Mouse (Mus musculus): ENCODE results near the gene Gal3st1. TPM values are rescaled to one million over a fixed set of nuclear protein-coding genes. Genes with fewer than 3 reads are reported as not detected.

Gene Gal3st1
- polyA plus RNA-seq, 1 experiment, result 52.0 TPM

GRCm38 (mm10) chr11:4029343-4029742 lies 45.9 kb downstream of the Gal3st1 start:
- Histone ChIP-seq H3K4me1 (ENCODE audit: control insufficient read depth, insufficient read depth, low read length) (no peaks in the 10 kb centered on the region), H3K27ac (ENCODE audit: insufficient read depth, low read length) (no peak overlapping the region), H3K4me3 (replicated peaks; ENCODE audit: insufficient read depth, low read depth, low read length) (no peak overlapping the region), H3K27me3 (ENCODE audit: control insufficient read depth, insufficient read depth, low read length) (no peaks in the 10 kb centered on the region)
- WGBS, result 66% methylated on average over 4 of the region's 4 CpGs
- no peak for DNase-seq
- TF ChIP-seq POLR2A (IDR thresholded peaks at IDR 0.05; ENCODE audit: borderline replicate concordance, insufficient read depth, low read length) (no peak), CTCF (IDR thresholded peaks at IDR 0.05; ENCODE audit: borderline replicate concordance, insufficient read depth, low read depth, low read length) (no peak)

GRCm38 (mm10) chr11:4031126-4031941 lies 47.9 kb downstream of the Gal3st1 start, which contains the start of gene Sec14l4:
TSS of gene Sec14l4 (plus strand) at chr11:4031462.
- Histone ChIP-seq H3K27me3 (ENCODE audit: control insufficient read depth, insufficient read depth, low read length) (no peaks in the 10 kb centered on the region), H3K4me1 (ENCODE audit: control insufficient read depth, insufficient read depth, low read length) (no peaks in the 10 kb centered on the region), H3K4me3 (replicated peaks; ENCODE audit: insufficient read depth, low read depth, low read length) (no peak within 1 kb of the TSS), H3K27ac (ENCODE audit: insufficient read depth, low read length) (no peak within 1 kb of the TSS)
- 49% methylated on average over 16 of the region's 16 CpGs for WGBS
- DNase-seq, result no peak
- TF ChIP-seq CTCF (IDR thresholded peaks at IDR 0.05; ENCODE audit: borderline replicate concordance, insufficient read depth, low read depth, low read length), result no peak
- no peak for TF ChIP-seq POLR2A (IDR thresholded peaks at IDR 0.05; ENCODE audit: borderline replicate concordance, insufficient read depth, low read length)

- 38% methylated on average over 12 of the region's 12 CpGs for WGBS
Observed at GRCm38 (mm10) chr11:4031961-4032360, 48.5 kb downstream of the Gal3st1 start.

GRCm38 (mm10) chr11:4033471-4033870 lies 50.0 kb downstream of the Gal3st1 start:
- DNase-seq, result no peak
- no peak overlapping the region for H3K27ac ChIP-seq (ENCODE audit: insufficient read depth, low read length)
- TF ChIP-seq POLR2A (IDR thresholded peaks at IDR 0.05; ENCODE audit: borderline replicate concordance, insufficient read depth, low read length) (no peak), CTCF (IDR thresholded peaks at IDR 0.05; ENCODE audit: borderline replicate concordance, insufficient read depth, low read depth, low read length) (no peak)
- whole genome bisulfite sequencing, result 70% methylated on average over 7 of the region's 7 CpGs
- no peaks in the 10 kb centered on the region for H3K27me3 ChIP-seq (ENCODE audit: control insufficient read depth, insufficient read depth, low read length)
- no peaks in the 10 kb centered on the region for H3K4me1 ChIP-seq (ENCODE audit: control insufficient read depth, insufficient read depth, low read length)
- H3K4me3 ChIP-seq (replicated peaks; ENCODE audit: insufficient read depth, low read depth, low read length), result no peak overlapping the region

More at GRCm38 (mm10) chr11:4031961-4032360, 48.5 kb downstream of the Gal3st1 start:
- Histone ChIP-seq H3K4me1 (ENCODE audit: control insufficient read depth, insufficient read depth, low read length) (no peaks in the 10 kb centered on the region), H3K27ac (ENCODE audit: insufficient read depth, low read length) (no peak overlapping the region), H3K27me3 (ENCODE audit: control insufficient read depth, insufficient read depth, low read length) (no peaks in the 10 kb centered on the region), H3K4me3 (replicated peaks; ENCODE audit: insufficient read depth, low read depth, low read length) (no peak overlapping the region)
- no peak for TF ChIP-seq POLR2A (IDR thresholded peaks at IDR 0.05; ENCODE audit: borderline replicate concordance, insufficient read depth, low read length)
- TF ChIP-seq CTCF (IDR thresholded peaks at IDR 0.05; ENCODE audit: borderline replicate concordance, insufficient read depth, low read depth, low read length), result no peak
- no peak for DNase-seq

GRCm38 (mm10) chr11:4034169-4034568 lies 50.7 kb downstream of the Gal3st1 start:
- 94% methylated on average over 4 of the region's 4 CpGs for WGBS
- DNase-seq, result no peak
- no peaks in the 10 kb centered on the region for H3K4me1 ChIP-seq (ENCODE audit: control insufficient read depth, insufficient read depth, low read length)
- H3K27me3 ChIP-seq (ENCODE audit: control insufficient read depth, insufficient read depth, low read length), result no peaks in the 10 kb centered on the region
- no peak for TF ChIP-seq POLR2A (IDR thresholded peaks at IDR 0.05; ENCODE audit: borderline replicate concordance, insufficient read depth, low read length)
- no peak for TF ChIP-seq CTCF (IDR thresholded peaks at IDR 0.05; ENCODE audit: borderline replicate concordance, insufficient read depth, low read depth, low read length)
- H3K4me3 ChIP-seq (replicated peaks; ENCODE audit: insufficient read depth, low read depth, low read length), result no peak overlapping the region
- no peak overlapping the region for H3K27ac ChIP-seq (ENCODE audit: insufficient read depth, low read length)

- Histone ChIP-seq H3K27me3 (ENCODE audit: control insufficient read depth, insufficient read depth, low read length) (no peaks in the 10 kb centered on the region), H3K4me3 (replicated peaks; ENCODE audit: insufficient read depth, low read depth, low read length) (no peak overlapping the region), H3K27ac (ENCODE audit: insufficient read depth, low read length) (no peak overlapping the region), H3K4me1 (ENCODE audit: control insufficient read depth, insufficient read depth, low read length) (no peaks in the 10 kb centered on the region)
- 71% methylated on average over 18 of the region's 18 CpGs for WGBS
- DNase-seq, result no peak
- TF ChIP-seq CTCF (IDR thresholded peaks at IDR 0.05; ENCODE audit: borderline replicate concordance, insufficient read depth, low read depth, low read length), result no peak
- TF ChIP-seq POLR2A (IDR thresholded peaks at IDR 0.05; ENCODE audit: borderline replicate concordance, insufficient read depth, low read length), result no peak
Observed at GRCm38 (mm10) chr11:4035116-4035892, 51.9 kb downstream of the Gal3st1 start.

GRCm38 (mm10) chr11:4035916-4036315 lies 52.5 kb downstream of the Gal3st1 start:
- DNase-seq, result no peak
- no peak overlapping the region for H3K27ac ChIP-seq (ENCODE audit: insufficient read depth, low read length)
- TF ChIP-seq POLR2A (IDR thresholded peaks at IDR 0.05; ENCODE audit: borderline replicate concordance, insufficient read depth, low read length), result no peak
- TF ChIP-seq CTCF (IDR thresholded peaks at IDR 0.05; ENCODE audit: borderline replicate concordance, insufficient read depth, low read depth, low read length), result no peak
- H3K27me3 ChIP-seq (ENCODE audit: control insufficient read depth, insufficient read depth, low read length), result no peaks in the 10 kb centered on the region
- no peaks in the 10 kb centered on the region for H3K4me1 ChIP-seq (ENCODE audit: control insufficient read depth, insufficient read depth, low read length)
- 90% methylated on average over 6 of the region's 6 CpGs for WGBS
- no peak overlapping the region for H3K4me3 ChIP-seq (replicated peaks; ENCODE audit: insufficient read depth, low read depth, low read length)

Measured in cerebellum, adult 2 months (tissue).